25 mouse cellular contexts compared by ENCODE assay signal in the genomic region with DNA sequence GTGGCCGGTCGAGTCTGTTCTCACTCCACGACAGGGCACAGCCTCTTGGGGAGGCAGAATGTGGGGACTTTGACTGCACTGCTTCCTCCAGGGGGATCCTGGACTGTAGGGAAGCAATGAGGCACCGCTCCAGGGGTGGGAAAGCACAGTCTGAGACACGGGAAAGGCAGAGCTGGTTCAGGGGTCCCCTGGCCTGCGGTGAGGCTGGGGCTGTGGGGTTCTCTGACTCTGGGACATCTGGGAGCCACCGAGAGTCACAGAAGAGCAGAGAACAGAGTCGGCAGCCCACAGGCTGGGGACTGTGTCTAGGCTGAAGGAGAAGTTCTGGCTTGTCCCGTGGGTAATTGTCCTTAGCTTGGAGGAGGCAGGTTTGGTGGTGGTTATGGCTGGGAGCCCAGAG.
"Had no signal": no experiment of that assay in that cellular context is flagged by ENCODE, and none has a peak within 500 bp of the region (broad histone marks: within the 10 kb centered on the region; RNA-seq: fewer than 3 reads in every experiment).

No protein-coding gene starts in this region.

- H3K36me3 ChIP-seq: heart, embryonic 13.5 days; heart, embryonic 15.5 days; hindbrain, embryonic 13.5 days; hindbrain, embryonic 15.5 days; kidney, embryonic 15.5 days; limb, embryonic 13.5 days; limb, embryonic 15.5 days; liver, embryonic 12.5 days had no signal

- H3K27ac ChIP-seq: heart, embryonic 13.5 days; heart, embryonic 15.5 days; hindbrain, embryonic 13.5 days; hindbrain, embryonic 15.5 days; hindbrain, postnatal 0 days; kidney, embryonic 15.5 days; kidney, postnatal 0 days; limb, embryonic 13.5 days; limb, embryonic 15.5 days; liver, embryonic 12.5 days; liver, embryonic 14.5 days had no signal

- ATAC-seq: hindbrain, postnatal 0 days; intestine, embryonic 16.5 days; liver, embryonic 12.5 days had no signal

- DNase-seq: gastrocnemius, postnatal 14 days; gastrocnemius, postnatal 36 days; heart, adult 18-20 months; heart, postnatal 14 days; heart, postnatal 36 days; kidney, adult 11 months; kidney, adult 2 months; kidney, adult 9 months; kidney, postnatal 14 days; kidney, postnatal 36 days; layer of hippocampus, adult 9-11 months; layer of hippocampus, postnatal 36 days; left cerebral cortex, postnatal 4 days had no signal

- H3K4me1 ChIP-seq: hindbrain, embryonic 13.5 days; hindbrain, embryonic 15.5 days; kidney, embryonic 15.5 days; liver, embryonic 12.5 days had no signal

- H3K4me3 ChIP-seq: heart, embryonic 13.5 days; heart, embryonic 15.5 days; hindbrain, embryonic 13.5 days; hindbrain, embryonic 15.5 days; kidney, embryonic 15.5 days; limb, embryonic 13.5 days; limb, embryonic 15.5 days; liver, embryonic 12.5 days had no signal

- H3K9me3 ChIP-seq: heart, embryonic 13.5 days; heart, embryonic 15.5 days; hindbrain, embryonic 13.5 days; hindbrain, embryonic 15.5 days; kidney, embryonic 15.5 days; limb, embryonic 13.5 days; limb, embryonic 15.5 days; liver, embryonic 12.5 days had no signal

- H3K9ac ChIP-seq: heart, embryonic 13.5 days; heart, embryonic 15.5 days; hindbrain, embryonic 13.5 days; hindbrain, embryonic 15.5 days; kidney, embryonic 15.5 days; limb, embryonic 13.5 days; limb, embryonic 15.5 days; liver, embryonic 12.5 days; liver, embryonic 14.5 days had no signal

- H3K27me3 ChIP-seq: heart, embryonic 13.5 days; heart, embryonic 15.5 days; hindbrain, embryonic 13.5 days; hindbrain, embryonic 15.5 days; kidney, embryonic 15.5 days; limb, embryonic 13.5 days; liver, embryonic 12.5 days had no signal

- H3K4me2 ChIP-seq: heart, embryonic 13.5 days; heart, embryonic 15.5 days; hindbrain, embryonic 13.5 days; hindbrain, embryonic 15.5 days; kidney, embryonic 15.5 days; limb, embryonic 13.5 days; limb, embryonic 15.5 days; liver, embryonic 12.5 days had no signal
